Mouse (Mus musculus): ENCODE measurements around the gene Ptch2.

Ptch2 gene

GRCm38 (mm10) chr4:117155020-117155791 is 59.3 kb downstream of the Ptch2 start:
- DNase-seq, result no peak

GRCm38 (mm10) chr4:117155792-117156355 is 60.0 kb downstream of the Ptch2 start, which contains the start of gene Rps8:
TSS of gene Rps8 (minus strand) at chr4:117156243.
- DNase-seq, result peak; percentile 90 to 91

- no peak for DNase-seq
Observed at GRCm38 (mm10) chr4:117156372-117156771, 60.5 kb downstream of the Ptch2 start.

GRCm38 (mm10) chr4:117159666-117160065 is 63.8 kb downstream of the Ptch2 start:
- DNase-seq, result no peak

- DNase-seq, result no peak
Observed at GRCm38 (mm10) chr4:117161183-117161582, 65.3 kb downstream of the Ptch2 start.

All from cerebellum, postnatal 25 days (tissue).